Mouse (Mus musculus): Measurements from ENCODE around the gene Slc16a10.

The Slc16a10 gene

DNA sequence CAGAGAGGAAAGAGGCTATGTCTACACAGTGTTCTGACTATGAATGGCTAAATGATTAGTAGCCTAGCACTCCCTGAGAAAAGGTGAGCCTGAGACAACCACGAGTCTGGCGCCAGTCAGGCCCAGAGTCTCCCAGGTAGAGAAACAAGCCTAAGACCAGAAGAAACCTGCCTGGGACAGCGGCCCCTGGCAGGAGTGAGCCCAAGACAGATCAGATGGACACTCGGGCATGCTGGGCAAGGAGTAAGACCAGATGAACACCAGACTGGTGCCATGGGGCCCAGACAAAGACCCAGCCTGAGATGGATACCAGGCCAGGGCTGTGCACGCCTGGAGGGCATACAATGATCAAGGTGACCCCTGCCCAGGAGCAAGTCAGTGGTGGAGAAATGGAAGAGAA lies 32.5 kb downstream of the Slc16a10 start:
- DNase-seq (ENCODE audit: low spot score in 2 of 2), result no peak

DNA sequence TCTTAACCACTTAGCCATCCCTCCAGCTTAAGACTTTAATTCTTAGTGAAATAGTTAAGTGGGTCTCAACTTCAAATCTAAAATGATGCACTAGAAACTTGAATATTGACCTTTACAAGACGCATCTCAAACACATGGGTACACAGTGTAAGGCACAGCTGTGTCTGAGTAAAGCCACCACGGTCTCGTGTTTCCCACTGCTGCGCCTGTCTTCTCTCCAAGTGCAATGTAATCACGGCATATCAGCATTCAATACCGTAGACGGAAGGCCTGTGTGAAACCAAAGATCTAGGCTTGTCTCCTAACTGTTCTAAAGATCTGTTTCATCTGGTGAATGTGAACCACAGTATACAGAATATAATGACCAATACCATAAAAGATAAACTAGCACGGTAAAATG lies 33.1 kb downstream of the Slc16a10 start:
- no peak for DNase-seq (ENCODE audit: low spot score in 2 of 2)

DNA sequence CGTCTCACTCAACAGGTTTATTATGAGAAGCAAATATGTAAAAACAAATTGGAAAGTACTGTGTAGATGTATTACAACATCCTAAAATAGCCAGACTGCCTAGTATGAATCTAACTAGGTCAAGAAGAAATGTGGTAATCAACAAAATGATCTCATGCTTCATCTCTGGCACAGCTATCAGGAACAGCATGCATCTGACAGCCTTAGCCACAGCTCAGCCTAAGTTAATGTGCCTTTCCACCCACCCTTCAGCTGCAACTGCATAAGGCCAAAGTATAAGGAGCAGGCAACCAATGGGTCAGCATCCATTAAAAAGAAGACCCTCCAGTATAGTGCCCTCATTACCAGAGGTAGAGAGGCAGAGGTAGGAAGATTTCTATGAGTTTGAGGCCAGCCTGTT lies 34.1 kb downstream of the Slc16a10 start:
- DNase-seq (ENCODE audit: low spot score in 2 of 2), result no peak

DNA sequence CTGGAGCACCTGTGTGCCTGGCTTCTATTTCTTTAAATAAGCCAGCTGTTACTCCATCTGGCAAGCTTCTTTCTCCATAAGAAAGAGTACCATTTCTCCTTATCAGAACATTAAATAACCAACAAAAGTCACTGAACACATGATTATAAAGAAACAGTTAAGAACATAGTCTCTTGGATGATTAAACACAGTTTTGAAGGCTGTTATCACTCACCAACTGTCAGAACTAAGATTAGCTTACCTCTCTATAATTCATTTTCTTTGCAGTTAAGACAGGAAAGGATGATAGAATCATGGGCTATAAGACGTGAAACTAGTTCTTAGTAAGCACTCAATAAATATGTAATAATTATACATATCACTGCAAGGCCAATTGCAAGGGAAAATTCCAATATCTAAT lies 36.9 kb downstream of the Slc16a10 start:
- DNase-seq (ENCODE audit: low spot score in 2 of 2), result no peak

DNA sequence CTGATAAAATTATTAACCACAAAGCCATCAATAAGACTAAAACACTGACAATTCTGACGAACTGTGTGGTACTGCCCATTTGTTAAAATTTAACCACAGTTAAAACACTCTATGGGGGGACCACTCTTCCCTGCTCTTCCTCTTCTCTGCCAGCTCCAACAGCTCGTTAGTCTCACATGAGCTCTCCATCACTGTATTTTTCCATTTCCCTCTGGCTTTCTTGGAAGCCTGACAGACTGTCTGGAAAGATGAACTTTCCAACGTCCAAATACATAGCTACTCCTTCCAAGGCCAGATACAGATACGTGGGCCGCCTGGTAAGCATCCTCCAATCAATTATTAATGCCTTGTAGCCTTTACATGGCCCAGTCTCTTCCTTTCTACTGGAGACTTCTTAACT lies 38.3 kb downstream of the Slc16a10 start:
- no peak for DNase-seq (ENCODE audit: low spot score in 2 of 2)

DNA sequence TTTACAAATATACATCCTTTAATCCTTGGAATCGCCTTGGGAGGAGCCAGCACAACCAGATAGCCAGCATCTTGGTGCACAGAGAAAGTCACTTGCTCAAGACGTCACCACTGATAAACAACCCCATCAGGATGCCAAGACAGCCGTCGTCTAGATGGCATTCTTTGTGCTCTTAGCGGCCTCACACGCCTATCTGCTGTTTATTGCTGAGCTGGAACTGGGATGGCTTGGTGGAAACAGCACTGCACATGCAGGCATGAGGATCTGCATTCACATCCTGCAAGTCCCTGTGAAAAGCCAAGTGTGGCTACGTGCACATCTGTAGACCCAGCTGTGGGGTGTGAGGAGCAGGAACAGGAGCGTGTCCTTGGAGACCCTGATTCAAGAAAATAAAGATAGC lies 39.1 kb downstream of the Slc16a10 start:
- no peak for DNase-seq (ENCODE audit: low spot score in 2 of 2)

DNA sequence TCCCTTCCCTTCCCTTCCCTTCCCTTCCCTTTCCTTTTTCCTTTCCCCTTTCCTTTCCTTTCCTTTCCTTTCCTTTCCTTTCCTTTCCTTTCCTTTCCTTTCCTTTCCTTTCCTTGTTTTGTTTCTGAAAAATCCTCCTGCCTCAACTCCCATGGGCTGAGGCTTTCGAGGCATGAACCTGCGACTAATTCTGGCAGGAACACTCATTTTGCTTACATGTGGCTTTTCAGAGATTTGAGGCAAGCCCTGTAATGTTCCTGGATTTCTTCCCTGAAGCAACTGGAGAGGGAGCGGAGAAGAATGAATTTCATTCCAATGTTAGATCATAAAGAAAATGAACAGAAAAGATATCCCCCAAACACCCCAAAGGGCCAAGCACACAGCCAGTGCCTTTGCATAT lies 39.9 kb downstream of the Slc16a10 start:
- no peak for DNase-seq (ENCODE audit: low spot score in 2 of 2)

DNA sequence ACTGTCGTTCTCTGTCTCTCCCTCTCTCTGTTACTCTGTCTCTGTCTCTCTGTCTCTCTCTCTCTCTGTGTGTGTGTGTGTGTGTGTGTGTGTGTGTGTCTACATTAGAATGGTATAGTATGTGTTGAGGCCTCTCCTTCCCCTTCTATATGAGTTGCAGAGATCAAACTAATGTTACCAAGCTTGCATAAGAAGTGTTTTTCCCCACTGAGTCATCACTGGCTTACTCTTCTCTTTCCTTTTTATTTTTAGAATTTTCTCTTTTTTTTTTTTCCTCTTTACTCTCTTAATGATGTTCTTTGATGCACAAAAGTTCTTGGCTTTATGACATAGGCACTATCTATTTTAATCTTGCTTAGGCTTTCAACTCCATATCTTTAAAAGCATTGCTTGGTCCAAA lies 43.6 kb downstream of the Slc16a10 start:
- DNase-seq (ENCODE audit: low spot score in 2 of 2), result no peak

DNA sequence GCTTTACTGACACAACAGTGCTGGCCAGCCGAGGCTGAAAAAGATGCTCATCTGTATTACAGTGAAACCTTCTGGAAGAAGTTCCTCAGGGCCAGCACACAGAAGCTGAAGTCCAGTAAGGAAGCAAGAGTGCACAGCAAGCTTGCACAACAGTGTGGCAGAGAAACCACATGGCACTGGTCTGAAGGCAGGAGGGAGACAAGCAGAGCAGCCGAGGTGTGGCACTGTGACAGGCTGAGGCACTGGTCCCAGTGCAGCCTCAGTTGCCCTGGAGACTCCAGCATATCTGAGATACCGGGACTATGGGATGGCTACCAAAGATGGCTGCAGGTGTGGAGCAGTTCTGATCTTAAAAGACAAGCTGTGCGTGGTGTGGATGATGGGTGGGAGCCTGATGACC lies 44.5 kb downstream of the Slc16a10 start:
- no peak for DNase-seq (ENCODE audit: low spot score in 2 of 2)

DNA sequence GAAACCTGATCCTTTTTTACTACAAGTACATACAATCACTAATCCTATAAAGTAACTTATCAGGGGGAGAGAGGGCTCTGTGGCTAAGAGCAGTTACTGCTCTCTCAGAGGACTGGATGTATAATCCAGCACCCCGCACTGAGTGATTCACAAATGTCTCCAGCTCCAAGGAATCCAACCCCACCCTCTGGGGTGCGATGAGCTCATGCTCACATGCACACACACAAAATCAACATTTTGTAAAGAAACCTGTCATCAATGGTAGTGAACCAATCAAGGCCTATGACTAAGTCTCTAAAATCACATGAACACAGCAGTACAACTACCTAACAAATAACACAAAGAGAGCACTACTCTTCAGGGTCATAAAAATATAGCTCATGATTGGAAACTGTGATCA lies 47.3 kb downstream of the Slc16a10 start:
- DNase-seq (ENCODE audit: low spot score in 2 of 2), result no peak

DNA sequence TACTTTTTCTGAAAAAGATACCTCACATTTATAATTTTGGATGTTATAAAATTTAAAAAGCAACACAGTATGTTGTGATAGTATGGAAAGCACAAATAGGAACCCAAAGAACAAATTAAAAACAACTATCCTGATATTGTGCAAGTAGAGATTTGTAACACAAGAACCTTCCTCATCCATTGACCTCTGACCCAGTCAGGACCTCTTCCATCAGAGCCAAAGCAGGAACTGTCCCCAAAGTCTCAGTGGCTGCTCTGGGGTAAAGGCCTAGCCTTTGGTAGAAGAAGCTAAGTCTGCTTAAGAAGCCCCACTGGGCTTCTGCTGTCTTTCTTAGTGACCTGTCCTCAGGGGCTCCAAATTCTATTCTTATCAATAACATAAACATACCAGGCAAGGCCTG lies 48.5 kb downstream of the Slc16a10 start:
- DNase-seq (ENCODE audit: low spot score in 2 of 2), result no peak

DNA sequence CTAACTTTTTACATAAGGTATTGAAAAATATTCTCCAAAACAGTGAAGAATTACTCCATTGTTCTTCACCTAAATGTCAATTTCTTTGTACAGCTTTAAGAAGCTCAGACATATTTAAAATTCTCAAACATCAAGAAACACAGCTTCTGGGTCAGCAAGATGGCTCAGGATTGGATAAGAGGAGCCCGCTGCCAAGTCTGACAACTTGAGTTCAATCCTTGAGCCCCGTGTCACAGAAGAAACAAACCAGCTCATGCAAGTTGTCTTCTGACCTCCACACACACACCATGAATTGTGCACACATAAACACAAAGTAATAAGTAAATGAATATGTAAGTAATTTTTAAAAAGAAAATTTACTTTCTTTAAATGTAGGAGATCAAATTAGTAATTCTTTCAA lies 50.6 kb downstream of the Slc16a10 start:
- no peak for DNase-seq (ENCODE audit: low spot score in 2 of 2)

DNA sequence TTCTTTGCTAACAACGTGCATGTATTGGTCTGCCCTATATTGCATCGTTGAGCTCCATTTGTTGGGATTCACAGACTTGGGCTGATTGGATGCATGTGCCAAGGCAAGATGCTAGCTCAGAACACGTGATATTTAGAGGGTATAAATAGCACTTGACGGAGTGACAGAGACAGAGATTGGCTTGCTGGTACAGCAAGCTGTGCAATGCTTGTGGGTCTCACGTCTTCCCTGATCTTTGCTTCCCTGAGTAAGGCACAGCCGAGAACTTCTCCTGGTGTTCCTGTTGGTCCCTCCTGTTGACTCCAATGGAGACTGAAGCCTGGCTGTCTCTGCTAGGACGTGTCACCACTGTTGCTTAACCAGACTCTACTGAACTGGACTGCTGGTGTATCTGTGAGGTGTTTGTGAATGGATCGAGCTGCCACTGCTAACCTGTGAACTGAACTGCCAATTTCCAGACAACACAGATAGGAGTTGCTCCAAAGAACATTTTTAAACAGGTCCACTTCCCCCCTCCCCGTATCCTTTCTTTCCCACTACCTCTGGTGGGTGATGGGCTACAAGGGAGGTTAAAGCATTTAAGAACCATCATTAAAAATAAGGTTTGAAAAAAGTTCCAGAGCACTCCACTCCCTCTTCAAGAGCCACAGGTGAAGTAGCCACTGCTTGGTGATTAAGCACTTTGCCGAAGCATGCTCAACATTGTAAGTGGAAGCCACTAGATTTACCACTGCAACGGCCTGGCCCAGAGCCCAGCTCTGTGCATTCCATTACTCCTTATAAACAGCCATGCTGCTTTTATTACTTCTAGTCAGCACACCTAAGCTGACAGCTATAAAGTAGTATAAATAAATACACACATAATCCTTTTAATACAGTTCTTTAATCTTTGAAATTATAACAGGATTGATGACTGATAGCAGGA lies 51.3 kb downstream of the Slc16a10 start:
- no peak for DNase-seq (ENCODE audit: low spot score in 2 of 2)

DNA sequence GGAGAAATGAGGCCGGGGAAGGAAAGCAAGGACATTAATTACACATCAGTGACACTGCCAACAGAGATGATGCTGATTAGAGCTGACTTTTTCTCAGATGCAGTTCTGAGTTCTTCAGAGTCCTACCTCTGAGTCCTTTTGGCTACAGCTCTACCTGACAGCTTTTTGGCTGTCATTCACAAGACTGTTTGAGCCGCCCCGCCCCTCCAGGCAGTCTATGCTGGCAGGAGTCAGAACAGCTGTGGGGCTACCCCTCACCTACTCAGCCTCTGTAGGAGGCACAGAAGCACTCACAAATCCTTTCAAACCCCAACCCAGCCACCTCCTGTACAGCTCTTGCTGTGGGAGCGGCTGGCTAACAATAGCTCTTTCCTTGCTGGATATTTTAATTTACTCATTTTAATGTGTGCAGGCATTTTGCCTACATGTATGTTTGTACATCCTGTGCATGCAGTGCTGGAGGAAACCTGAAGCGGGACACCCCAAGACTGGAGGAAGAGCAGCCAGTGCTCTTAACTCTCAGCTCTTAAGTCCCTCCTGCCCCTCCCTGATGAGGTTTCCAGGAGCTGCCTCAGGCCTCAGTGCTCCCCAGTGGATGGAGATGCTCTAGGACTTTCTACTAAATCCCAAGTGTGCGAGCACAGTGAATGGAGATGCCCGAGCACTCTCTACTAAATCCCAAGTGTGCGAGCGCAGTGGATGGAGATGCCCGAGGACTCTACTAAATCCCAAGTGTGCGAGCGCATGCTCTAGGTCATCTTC lies 57.5 kb downstream of the Slc16a10 start:
- peak in 1 of 2 experiments; percentile 35 for DNase-seq (ENCODE audit: low spot score in 2 of 2)

DNA sequence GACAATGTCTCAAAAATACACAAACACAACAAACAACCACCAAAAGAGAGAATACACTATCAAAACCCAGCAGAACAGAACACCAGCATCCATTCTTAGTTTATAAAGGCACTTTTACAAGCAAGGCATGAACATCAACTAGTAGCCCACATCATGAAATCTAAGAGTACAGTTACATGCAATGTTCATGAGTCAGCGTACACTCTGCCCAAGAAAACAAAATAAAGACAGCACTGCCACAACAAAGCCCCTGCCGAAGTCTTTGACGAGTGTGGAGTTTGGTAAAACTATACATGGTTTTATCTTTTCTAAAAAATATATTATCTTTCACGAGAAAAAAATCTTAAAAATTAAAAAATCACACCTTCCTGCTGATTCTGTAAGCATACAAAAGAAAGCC lies 58.5 kb downstream of the Slc16a10 start:
- no peak for DNase-seq (ENCODE audit: low spot score in 2 of 2)

DNA sequence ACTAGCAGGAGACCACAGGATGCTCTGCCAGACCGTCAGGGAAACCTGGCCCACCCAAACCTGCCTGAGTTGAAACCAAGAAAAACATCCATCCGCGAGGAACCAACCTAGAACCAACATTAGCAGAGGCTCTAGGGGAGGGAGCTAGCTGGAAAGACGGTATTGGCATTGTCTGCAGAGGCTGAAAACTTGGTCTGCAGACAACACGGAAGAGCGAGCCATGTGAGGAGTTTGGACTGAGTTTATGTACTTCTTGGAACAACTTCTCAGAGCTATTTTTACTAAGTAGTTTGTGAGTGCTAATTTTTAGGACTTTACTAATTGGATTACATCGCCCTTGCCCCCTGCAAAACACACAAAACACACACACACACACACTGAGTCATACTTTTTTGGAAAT lies 59.4 kb downstream of the Slc16a10 start:
- DNase-seq (ENCODE audit: low spot score in 2 of 2), result no peak

DNA sequence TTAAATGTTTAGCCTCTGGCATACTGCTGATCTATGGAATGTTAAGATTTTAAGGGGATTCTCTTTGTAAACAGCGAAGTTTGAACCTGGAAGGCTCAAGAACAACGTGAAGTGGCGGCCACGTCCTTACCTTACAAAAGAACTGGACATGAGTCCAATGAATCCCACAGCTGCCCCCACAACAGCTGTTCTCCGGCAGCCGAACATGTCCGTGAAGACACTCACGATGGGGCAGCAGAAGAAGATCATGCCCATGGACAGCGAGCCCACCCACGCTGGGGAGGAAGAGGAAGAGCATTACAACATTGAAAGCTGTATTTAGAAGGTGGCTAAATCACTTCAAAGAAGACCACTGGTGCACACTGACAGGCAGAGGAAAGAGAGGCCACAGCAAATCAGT lies 61.5 kb downstream of the Slc16a10 start:
- DNase-seq (ENCODE audit: low spot score in 2 of 2), result no peak

DNA sequence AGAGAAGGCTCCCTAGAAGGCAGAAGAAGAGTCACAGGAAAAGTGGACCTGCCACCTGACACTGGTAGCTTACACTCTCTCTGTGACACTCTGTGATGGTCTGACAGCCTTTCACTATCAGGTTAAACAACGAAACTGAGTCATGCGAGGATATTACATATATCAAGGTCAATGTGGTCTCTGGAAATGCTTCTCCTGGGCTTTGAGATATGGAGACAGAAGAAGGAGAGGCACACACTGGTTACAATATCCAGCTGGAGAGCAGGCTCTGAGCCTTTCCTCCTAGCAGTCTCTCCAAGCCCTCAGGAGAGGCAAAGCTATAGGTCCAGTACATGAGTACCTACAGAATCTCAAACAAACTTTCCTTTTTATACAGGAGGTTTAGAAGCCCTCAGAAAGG lies 62.8 kb downstream of the Slc16a10 start:
- no peak for DNase-seq (ENCODE audit: low spot score in 2 of 2)

DNA sequence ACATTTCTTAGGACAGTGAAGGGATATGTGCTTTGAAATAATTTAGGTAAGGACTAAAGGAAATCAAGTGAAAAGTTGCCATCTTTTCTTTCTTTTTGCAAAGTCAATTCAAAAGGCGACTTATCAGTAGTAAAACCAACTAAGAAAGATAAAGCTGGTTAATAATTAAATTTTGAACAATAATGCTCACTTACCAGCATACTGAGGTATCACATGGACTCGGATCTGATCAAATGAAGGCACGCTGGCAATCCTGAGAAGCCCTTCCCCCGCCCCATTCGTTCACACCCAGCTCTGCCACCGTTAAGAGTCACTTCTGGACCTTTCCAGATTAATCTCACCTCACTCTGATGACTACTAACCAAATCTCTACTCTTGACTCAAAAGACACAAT lies 64.1 kb downstream of the Slc16a10 start:
- DNase-seq (ENCODE audit: low spot score in 2 of 2), result no peak

DNA sequence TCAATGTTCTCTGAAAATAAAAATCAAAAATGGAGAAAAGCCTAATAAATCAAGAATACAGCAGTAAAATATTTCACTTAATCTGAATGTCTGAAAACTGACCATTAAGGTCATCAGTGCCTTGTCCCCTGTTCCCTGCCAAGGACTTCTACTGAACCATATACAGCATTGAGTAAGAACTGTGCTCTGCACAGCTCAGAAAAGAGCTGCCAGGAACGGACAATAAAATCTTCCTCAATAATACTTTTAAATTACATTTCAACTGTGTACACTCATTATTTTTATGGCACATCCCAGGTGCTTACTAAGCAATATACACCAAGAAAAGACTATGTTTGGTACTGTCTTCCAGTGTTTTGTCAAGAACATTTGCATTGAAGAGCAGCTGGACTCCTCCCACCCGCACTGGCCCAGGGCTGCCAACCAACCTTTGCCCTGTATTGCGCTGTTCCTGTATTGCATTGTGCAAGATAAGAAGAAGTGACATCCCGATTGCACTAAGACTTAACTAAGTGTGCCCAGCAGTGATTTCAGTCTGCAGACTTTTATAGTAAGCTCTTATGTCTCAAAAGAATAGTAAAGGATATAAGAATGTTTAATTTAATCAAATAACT lies 64.6 kb downstream of the Slc16a10 start:
- DNase-seq (ENCODE audit: low spot score in 2 of 2), result no peak

DNA sequence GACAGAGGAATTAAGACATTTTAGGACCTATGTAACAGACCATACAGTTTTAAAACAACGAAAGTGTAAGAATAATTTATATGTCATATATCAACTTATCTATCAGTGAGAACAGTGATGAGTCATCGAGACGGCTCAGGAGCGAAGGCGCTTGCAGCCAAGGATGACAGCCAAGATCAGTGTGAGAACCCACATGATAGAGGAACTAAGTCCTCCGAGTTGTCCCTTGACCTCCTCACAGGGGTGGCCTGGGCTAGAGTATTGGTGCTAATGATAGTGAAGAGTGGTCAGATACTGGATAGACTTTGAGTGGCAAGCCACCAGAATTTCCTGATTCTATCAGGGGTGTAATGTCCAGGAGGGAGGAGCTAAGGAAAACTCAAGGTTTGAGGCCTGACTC lies 68.5 kb downstream of the Slc16a10 start:
- no peak for DNase-seq (ENCODE audit: low spot score in 2 of 2)

DNA sequence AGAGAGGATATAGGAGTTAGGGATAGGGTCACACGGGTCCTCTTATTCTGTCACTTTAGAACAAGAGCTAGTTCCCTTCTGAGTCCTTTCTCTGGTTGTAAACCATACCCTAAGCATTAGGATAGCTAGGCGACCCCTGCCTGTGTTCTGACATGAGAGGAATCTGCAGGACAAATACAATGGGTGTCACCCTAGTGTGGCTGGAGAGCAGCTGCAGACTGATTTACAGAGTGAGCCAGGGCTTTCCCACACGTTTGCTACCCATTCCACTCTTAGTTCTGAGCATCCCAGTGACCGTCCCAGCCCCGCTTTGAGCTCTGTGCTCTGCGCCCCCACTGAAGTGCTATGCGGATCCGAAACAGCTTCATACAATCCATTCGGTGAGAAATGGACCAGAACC lies 71.4 kb downstream of the Slc16a10 start:
- DNase-seq (ENCODE audit: low spot score in 2 of 2), result no peak

DNA sequence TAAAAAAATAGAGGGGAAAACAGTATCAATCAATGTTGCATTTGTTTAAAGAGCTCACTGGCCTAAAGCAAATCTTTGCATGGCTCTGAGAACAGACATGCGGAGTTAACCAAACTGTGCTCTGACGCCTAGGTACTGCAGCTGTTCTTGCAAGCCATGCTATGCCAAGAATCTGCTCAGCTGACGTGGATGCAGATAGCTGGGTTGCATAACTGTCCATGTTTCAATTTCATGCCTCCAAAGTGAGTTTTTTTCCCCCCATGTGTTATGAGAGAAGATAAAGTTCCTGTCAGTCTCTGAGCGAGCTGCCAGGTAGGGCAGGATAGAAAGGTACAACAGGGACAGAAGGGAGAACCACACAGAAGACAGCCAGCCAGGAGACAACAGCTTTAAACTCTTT lies 72.8 kb downstream of the Slc16a10 start:
- no peak for DNase-seq (ENCODE audit: low spot score in 2 of 2)
